8 mouse cellular contexts compared by ENCODE assay signal in genomic region chr10:40041339-40041738, GRCm38 (mm10). TPM values are rescaled to one million over a fixed set of nuclear protein-coding genes. Genes with fewer than 3 reads are reported as not detected.
DNase-seq lines count a peak whose midpoint lies in the region; ATAC-seq and TF ChIP-seq lines count a peak whose summit lies in the region.
"Had no signal": no experiment of that assay in that cellular context is flagged by ENCODE, and none has a peak within 500 bp of the region (broad histone marks: within the 10 kb centered on the region; RNA-seq: fewer than 3 reads in every experiment).

No protein-coding gene starts in this region.

- no peak for TF ChIP-seq POLR2A in cortical plate, adult 2 months (IDR thresholded peaks at IDR 0.05; ENCODE audit: extremely low read depth, insufficient read depth, low read length)

- H3K4me2 ChIP-seq in kidney, embryonic 14.5 days (replicated peaks; ENCODE audit: low read depth, low read length): no peak overlapping the region
- H3K4me2 ChIP-seq in liver, embryonic 15.5 days: no peak overlapping the region
- H3K4me2 ChIP-seq in forebrain, embryonic 13.5 days: no peak overlapping the region
- H3K4me2 ChIP-seq: heart, embryonic 12.5 days had no signal

- peak; percentile 29; the same call in 1 of the 2 replicates for TF ChIP-seq CTCF in cortical plate, adult 2 months (IDR thresholded peaks at IDR 0.05; ENCODE audit: extremely low read depth, insufficient read depth, low read length)

- no peaks in the 10 kb centered on the region for H3K4me1 ChIP-seq in kidney, embryonic 14.5 days (ENCODE audit: control insufficient read depth, insufficient read depth, low read length)
- H3K4me1 ChIP-seq in cortical plate, adult 2 months (ENCODE audit: control insufficient read depth, insufficient read depth, low read length): no peaks in the 10 kb centered on the region
- H3K4me1 ChIP-seq in liver, embryonic 15.5 days (replicated peaks): no peaks in the 10 kb centered on the region
- H3K4me1 ChIP-seq in forebrain, embryonic 13.5 days: no peaks in the 10 kb centered on the region
- H3K4me1 ChIP-seq: heart, embryonic 12.5 days had no signal

- no peaks in the 10 kb centered on the region for H3K27me3 ChIP-seq in kidney, embryonic 14.5 days (ENCODE audit: control insufficient read depth, insufficient read depth, low read length)
- no peaks in the 10 kb centered on the region for H3K27me3 ChIP-seq in liver, embryonic 15.5 days
- H3K27me3 ChIP-seq in forebrain, embryonic 13.5 days: no peaks in the 10 kb centered on the region
- H3K27me3 ChIP-seq: heart, embryonic 12.5 days had no signal

- H3K9me3 ChIP-seq in kidney, embryonic 14.5 days (ENCODE audit: control insufficient read depth, low read length): no peaks in the 10 kb centered on the region
- no peaks in the 10 kb centered on the region for H3K9me3 ChIP-seq in liver, embryonic 15.5 days (replicated peaks)
- H3K9me3 ChIP-seq in forebrain, embryonic 13.5 days (replicated peaks): no peaks in the 10 kb centered on the region
- H3K9me3 ChIP-seq: heart, embryonic 12.5 days had no signal

- no peak overlapping the region for H3K4me3 ChIP-seq in kidney, embryonic 14.5 days (ENCODE audit: low read length)
- H3K4me3 ChIP-seq in cortical plate, adult 2 months (ENCODE audit: insufficient read depth, low read length): no peak overlapping the region
- H3K4me3 ChIP-seq in liver, embryonic 15.5 days (replicated peaks): no peak overlapping the region
- no peak overlapping the region for H3K4me3 ChIP-seq in forebrain, embryonic 13.5 days
- H3K4me3 ChIP-seq: heart, embryonic 12.5 days had no signal

- peak; percentile 74 for DNase-seq in kidney, adult 11 months
- DNase-seq in MN1 (ENCODE audit: low spot score): peak; percentile 25
- no peak for DNase-seq in spleen, postnatal 14 days (ENCODE audit: low spot score in 2 of 2)

- no peaks in the 10 kb centered on the region for H3K36me3 ChIP-seq in kidney, embryonic 14.5 days (ENCODE audit: control insufficient read depth, insufficient read depth, low read length)
- H3K36me3 ChIP-seq in liver, embryonic 15.5 days (replicated peaks): peaks cover 55% of the 10 kb centered on the region
- H3K36me3 ChIP-seq in forebrain, embryonic 13.5 days (ENCODE audit: poor library complexity, severe bottlenecking): no peaks in the 10 kb centered on the region

- H3K9ac ChIP-seq in kidney, embryonic 14.5 days (ENCODE audit: low read depth, low read length): no peak overlapping the region
- H3K9ac ChIP-seq in liver, embryonic 15.5 days: no peak overlapping the region
- H3K9ac ChIP-seq in forebrain, embryonic 13.5 days: no peak overlapping the region
- H3K9ac ChIP-seq: heart, embryonic 12.5 days had no signal

- 13% methylated on average over 4 of the region's 4 CpGs for WGBS in kidney, embryonic 14.5 days
- WGBS in liver, embryonic 15.5 days (ENCODE audit: insufficient replicate concordance): 59% methylated on average over 4 of the region's 4 CpGs
- 16% methylated on average over 4 of the region's 4 CpGs for WGBS in forebrain, embryonic 13.5 days

- no peak for ATAC-seq in kidney, embryonic 14.5 days (ENCODE audit: low FRiP score, low TSS enrichment)
- ATAC-seq in liver, embryonic 15.5 days (ENCODE audit: insufficient read depth): no peak
- no peak for ATAC-seq in forebrain, embryonic 13.5 days

- no peak overlapping the region for H3K27ac ChIP-seq in kidney, embryonic 14.5 days (ENCODE audit: low read depth, low read length)
- no peak overlapping the region for H3K27ac ChIP-seq in cortical plate, adult 2 months (ENCODE audit: insufficient read depth, low read length)
- 0 out of 2 replicates have a peak overlapping the region, but pooled peaks have one; percentile 10 for H3K27ac ChIP-seq in liver, embryonic 15.5 days (replicated peaks)
- no peak overlapping the region for H3K27ac ChIP-seq in forebrain, embryonic 13.5 days

RNA-seq across cellular contexts. Expression of gene Mfsd4b1, which starts 16.3 kb away (rescaled TPM):
- polyA plus RNA-seq in kidney, embryonic 14.5 days (2014; fragmentation: Nextera tagmentation; extraction: Ambion mirVana): 0.40 and 1.5 TPM in 2 replicates
- polyA plus RNA-seq in cortical plate, adult 2 months (2012; rRNA removed): 0.40 and 0.52 TPM in 2 replicates
- 0.54 and 0.70 TPM in 2 replicates for polyA plus RNA-seq in liver, embryonic 15.5 days (2015; fragmentation: Nextera tagmentation; extraction: Ambion mirVana)
- polyA plus RNA-seq in forebrain, embryonic 13.5 days (2015; fragmentation: Nextera tagmentation; extraction: Ambion mirVana): not detected in 2 replicates

RNA-seq across cellular contexts. Expression of gene Mfsd4b5, which starts 54.9 kb away (rescaled TPM):
- polyA plus RNA-seq in kidney, embryonic 14.5 days (2014; fragmentation: Nextera tagmentation; extraction: Ambion mirVana): 0.43 and 0.80 TPM in 2 replicates
- polyA plus RNA-seq in cortical plate, adult 2 months (2012; rRNA removed): 0.04 TPM in 2 replicates
- 0.07 and 0.10 TPM in 2 replicates for polyA plus RNA-seq in liver, embryonic 15.5 days (2015; fragmentation: Nextera tagmentation; extraction: Ambion mirVana)
- polyA plus RNA-seq in forebrain, embryonic 13.5 days (2015; fragmentation: Nextera tagmentation; extraction: Ambion mirVana): not detected in 2 replicates

Comparison
In these comparisons a context has a peak if more than half of its experiments do, and no peak if none do; other contexts are left out.
1. DNase-seq: peak in kidney, adult 11 months (single experiment) and MN1 (single experiment); none in spleen, postnatal 14 days (0 of 2).